Mouse (Mus musculus): Measurements from ENCODE around the gene Frs3.

Frs3 gene

GRCm38 (mm10) chr17:47735553-47736100, 46.8 kb downstream of the Frs3 start:
- in situ Hi-C loops (cut with MboI) = no loop called here

- in situ Hi-C loops (cut with MboI) = no loop called here
These were observed 48.0 kb downstream of the Frs3 start, which contains the start of gene Tfeb for GRCm38 (mm10) chr17:47736856-47737255. Tfeb (plus strand) TSS chr17:47737030.

DNA sequence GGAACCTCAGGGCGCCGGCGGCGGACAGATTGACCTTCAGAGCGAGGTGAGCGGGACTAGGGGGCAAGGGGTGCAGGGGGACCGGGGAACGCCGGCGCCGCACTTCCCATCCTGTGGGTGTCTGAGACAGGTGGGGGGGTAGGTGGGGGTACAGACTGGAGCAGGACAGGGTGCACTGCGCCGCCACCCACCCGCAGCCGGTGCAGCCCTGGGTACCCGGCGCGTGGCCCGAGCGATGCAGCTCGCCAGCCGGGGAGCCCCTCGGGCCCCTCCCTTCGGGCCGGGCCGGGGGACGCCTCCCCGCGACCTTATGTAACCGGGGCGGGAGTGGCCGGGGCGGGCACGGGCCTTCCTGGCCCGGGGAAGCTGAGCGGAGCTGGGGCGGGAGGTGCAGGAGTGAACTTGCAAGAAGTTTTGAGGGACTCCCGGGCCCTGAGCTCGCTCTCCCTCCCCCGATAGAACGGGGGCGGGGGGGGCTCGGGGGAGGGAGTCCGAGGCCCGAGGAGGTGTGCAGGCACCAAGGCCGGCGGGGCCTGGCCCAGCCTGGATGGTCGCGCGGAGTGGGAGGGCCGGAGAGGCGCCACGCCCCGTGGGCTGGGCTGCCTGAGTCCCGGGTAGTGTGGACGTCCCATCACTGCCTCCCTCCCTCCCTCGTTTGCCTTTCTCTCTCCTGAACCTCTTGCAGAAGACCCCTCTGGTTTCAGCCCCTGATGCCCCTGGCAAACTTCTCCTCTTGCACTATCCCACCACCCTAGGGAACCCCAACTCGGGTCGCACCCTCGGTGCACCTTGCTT, 48.6 kb downstream of the Frs3 start:
- in situ Hi-C loops (cut with MboI) = no loop called here

- in situ Hi-C loops (cut with MboI) = no loop called here
These were observed 49.4 kb downstream of the Frs3 start for GRCm38 (mm10) chr17:47738066-47738878.

DNA sequence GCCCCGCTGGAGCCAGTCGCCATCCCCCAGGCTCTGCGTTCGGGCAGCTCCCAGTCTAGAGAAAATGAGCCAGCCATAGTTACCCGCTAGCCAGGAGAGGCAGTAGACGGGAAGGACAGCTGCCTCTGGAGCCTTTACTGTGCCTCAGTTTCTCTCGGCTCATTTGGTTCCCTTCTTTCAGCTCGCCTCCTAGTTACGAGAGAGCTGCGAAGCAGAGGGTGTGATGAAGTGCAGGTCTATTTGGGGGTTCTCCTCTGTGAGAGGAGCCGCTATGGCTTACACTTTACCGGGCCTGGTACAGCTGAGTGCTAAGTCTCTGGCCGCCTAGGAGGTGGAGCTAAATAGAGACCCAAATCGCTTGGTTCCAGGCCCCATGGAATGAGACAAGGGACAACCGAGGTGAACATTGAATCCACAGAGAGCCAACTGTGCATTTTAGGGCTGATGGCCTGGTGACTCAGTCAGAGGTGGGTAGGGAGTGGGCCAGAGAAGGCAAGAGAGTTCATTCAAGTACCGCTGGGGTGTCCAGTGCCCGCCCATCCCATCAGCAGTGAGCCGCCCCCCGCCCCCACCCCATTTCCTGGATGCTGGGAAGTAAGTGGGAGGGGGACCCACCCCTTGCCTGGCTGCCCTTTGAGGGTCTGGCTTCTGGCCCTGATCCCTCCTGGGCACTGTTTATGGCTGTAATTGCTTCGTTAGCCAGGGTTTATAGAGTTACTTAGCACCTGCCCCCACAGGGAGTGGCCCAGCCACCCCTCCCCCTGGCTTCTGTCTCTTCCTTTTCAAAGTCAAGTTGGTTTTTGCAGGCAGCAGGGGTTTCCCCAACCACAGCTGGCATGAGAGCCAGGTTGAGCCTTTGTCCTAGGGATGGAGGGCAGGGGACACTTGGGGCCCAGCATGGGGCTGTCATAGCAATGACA, 50.3 kb downstream of the Frs3 start:
- in situ Hi-C loops (cut with MboI) = no loop called here

GRCm38 (mm10) chr17:47740186-47740585, 51.4 kb downstream of the Frs3 start:
- in situ Hi-C loops (cut with MboI) = no loop called here

DNA sequence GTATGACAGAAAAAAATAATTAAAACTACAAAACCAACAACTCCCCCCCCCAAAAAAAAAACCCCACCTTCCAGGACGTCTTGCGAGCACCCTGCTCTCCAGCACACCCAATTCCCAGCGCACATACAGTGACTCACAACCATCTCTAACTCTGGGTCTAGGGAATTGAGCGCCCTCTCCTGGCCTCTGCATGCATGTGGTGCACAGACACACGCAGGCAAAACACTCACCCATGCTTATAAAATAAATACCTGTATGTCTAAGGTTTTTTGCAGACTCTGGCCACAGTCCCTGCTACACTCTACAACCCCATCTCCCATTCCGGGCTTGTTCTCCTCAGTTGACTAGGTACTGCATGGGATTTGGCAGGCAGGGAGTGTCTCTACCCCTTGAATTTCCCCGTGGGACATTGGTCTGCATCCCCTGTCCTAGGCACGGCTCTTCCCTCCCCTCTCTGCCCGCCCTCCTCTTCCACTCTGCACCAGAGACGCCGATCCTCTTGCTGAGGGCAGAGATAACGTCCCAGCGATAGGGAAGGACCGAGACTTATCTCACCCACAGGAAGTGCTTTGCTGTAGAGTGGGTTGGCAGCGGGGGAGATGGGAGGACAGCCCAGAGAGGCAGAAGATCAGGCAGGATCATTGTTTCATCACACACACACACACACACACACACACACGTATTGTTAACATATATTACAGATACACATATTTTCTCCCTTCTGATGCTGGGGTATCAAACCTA, 54.3 kb downstream of the Frs3 start:
- in situ Hi-C loops (cut with MboI) = no loop called here

DNA sequence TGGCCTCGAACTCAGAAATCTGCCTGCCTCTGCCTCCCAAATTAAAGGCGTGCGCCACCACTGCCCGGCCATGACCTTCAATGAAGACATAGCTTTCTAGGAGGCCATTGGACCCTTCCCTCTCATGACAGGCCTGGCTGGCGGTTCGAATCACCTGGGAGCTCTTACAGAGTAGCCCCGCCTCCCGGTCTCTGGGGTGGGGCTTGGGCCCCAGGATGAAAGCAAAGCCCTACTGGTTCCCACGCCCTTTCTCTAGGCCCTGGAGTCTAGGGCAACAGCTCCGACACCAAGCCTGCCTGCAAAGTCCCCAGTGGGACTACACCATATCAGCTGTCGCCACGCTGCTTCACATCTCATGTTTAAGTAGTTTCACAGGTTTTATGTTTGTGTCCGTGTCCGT, 55.3 kb downstream of the Frs3 start:
- in situ Hi-C loops (cut with MboI) = no loop called here

GRCm38 (mm10) chr17:47744746-47745368, 56.0 kb downstream of the Frs3 start:
- in situ Hi-C loops (cut with MboI) = no loop called here

DNA sequence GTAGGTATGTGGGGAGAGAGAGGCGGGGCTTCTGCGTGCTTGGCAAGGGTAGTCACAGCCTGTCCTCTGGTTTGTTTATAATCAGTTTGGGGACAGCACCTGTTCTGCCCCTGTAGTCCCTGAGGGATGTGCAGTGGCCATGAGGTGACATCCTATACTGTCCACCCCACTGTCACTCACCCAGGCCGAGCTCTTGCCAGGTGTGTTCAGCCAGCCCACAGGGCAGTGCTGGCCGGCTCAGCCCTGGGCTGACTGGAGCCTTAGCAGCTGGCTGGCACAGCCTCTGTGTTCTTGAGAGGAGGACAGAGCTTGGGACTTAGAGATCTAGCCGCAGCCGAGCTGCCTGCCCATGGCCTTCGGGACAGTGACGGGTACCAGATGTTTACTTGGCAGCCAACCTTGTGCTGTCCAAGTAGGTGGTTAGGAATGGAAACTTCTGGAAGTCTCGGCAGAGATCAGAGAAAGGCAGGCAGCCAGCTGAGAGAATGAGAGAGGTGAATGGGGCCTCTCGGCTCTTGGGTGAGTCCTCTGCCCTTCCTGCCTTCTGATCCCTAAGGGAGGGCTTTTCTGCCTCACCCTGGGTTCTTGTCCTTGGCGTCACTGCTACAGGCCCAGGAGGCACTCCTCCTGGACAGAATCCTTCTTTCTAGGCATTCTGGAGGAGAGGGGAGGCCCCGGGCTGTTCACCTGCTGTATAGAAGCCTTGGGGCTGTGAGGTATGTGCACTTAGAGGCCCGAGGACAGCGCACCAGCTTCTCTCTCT, 60.1 kb downstream of the Frs3 start:
- in situ Hi-C loops (cut with MboI) = no loop called here

DNA sequence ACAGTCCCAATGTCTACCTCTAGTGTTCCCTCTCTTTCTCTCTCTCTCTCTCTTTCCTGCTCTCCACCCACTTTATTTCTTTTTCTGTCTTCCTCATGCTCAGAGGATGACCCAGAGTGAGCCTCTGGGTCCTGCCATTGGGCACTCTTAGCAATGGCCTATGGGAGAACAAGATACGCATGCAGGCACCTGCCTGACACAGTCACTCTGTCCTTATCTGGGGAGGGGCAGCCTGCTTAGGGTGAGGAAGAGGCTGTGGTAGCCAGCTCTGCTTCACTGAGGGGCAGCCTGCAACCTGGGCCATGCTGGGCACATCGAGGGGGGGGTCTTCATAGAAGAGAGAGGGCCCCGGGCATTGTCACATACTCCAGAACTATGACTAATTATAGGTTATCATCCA, 60.8 kb downstream of the Frs3 start:
- in situ Hi-C loops (cut with MboI) = no loop called here

DNA sequence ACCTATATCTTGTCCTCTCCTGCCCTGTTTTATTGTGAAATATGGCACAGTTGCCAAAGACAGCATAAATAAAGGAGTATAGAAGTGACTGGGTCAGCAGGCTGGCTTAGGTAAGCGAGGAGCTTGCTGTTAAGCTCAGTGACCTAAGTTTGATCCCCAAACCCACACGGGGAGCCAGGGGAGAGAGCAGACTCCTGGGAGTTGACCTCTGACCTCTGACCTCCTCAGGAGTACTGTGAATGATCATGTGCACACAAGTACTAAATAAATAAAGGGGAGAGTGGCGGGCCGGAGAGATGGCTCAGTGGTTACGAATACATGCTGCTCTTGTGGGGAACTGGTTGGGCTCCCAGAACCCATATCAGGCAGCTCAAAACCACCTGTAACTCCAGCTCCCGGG, 61.3 kb downstream of the Frs3 start:
- in situ Hi-C loops (cut with MboI) = no loop called here

GRCm38 (mm10) chr17:47751811-47752210, 63.0 kb downstream of the Frs3 start:
- in situ Hi-C loops (cut with MboI) = no loop called here

GRCm38 (mm10) chr17:47753130-47753775, 64.4 kb downstream of the Frs3 start:
- in situ Hi-C loops (cut with MboI) = no loop called here
